Mouse (Mus musculus): ENCODE data around the gene Frmd4b. TPM values are rescaled to one million over a fixed set of nuclear protein-coding genes. Genes with fewer than 3 reads are reported as not detected.
A peak's percentile ranks its signal among the peaks of the same experiment; 100 is the strongest.
"Not testable (repeated sequence)": the region's sequence is repeated elsewhere in the genome, so short reads cannot be mapped to it uniquely, and the experiment has no call there.

The Frmd4b gene
- total RNA-seq, 2 experiments from 2014 or later: 5.8 to 9.8 TPM

DNA sequence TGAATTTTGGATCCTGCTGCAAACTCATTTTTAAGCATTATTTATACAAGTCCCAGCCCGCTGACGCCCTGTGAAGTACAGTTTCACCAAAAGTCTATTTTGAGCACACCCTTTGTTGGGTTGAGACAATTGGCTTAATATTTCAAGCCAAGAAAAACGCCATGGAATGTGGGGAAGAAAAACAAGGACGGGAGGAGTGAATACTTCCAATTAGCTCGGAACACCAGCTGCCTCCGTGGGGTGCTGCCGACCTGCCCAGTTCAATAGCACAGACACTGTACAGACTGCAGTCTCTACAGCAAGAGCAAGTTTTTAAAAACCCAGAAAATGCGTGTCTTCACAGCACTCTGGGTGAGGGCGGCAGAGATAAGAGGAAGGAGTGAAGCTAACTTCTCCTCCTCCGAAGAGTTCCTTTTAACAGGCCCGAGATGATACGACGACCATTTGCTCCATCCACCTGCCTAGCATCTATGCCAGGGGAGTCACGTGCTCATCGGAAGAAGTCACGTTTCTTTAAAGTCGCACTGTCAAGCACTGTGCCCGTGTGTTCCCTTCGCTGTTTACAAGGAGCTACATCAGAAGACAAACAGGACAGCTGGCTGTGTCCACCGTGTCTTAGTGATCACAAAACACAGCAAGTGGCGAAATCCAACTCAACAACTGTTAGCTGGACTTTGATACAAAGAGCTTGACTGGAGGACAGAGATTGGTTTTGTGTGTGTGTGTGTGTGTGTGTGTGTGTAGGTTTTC is 326.0 kb downstream of the Frmd4b start:
- no peak for DNase-seq

DNA sequence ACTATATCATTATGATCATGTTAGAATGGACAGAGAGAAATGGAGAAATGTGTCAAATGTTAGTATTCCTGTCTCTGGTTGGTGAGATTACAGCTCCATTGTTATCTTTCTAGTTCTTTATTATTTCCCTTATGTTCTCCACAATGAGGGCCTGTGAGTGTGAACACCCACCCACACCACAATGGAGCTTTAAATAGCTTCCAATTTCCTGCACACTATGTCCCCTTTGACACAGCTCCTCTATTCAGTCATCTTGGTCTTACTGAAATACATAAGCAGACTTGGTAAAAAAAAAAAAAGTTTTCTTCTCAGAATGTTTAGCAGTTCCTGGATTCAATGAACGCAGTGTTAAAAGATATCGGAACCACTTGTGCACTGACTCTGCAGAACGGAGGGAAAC is 326.7 kb downstream of the Frmd4b start:
- no peak for DNase-seq

DNA sequence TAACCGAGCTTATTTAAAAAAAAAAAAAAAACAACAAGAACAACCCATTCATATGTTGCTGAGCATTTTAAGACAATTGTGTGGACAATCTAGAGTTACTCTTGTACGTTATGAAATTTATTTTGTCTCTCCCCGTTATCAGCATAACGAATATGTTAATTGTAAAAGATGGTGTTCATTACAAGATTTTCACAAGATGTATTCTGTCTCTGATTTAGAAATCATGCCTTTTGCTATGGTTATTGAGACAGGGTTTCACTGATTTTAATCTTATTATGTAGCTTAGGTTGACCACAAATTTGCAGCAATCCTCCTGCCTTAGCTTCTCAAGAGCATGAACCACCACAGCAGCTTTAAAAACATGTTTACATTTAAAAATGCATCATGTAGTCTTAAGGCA is 327.5 kb downstream of the Frmd4b start:
- DNase-seq: no peak

DNA sequence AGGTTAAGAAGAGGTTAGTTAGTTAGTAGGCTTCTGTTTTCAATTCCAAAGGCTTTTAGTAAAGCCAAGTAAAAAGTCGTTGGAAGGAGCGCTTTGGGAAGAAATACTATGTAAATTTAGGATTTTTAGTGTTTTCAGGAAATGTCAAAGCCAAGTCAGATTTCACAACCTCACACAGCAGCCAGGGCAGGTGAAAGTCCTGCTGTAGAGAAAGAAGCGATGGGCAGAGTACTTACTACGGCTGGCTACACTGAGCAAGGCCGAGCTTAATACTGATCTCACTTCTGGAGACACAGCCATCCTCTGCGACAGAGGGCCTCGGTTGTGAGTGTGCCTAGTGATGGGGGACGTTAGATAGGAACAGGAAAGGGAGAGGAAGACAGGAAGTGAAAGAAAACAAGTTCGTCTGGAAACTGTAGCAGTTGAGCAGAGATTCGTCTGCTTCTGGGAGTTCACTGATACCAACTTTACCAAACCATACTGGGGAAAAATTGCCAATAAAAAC is 328.0 kb downstream of the Frmd4b start:
- DNase-seq: no peak

DNA sequence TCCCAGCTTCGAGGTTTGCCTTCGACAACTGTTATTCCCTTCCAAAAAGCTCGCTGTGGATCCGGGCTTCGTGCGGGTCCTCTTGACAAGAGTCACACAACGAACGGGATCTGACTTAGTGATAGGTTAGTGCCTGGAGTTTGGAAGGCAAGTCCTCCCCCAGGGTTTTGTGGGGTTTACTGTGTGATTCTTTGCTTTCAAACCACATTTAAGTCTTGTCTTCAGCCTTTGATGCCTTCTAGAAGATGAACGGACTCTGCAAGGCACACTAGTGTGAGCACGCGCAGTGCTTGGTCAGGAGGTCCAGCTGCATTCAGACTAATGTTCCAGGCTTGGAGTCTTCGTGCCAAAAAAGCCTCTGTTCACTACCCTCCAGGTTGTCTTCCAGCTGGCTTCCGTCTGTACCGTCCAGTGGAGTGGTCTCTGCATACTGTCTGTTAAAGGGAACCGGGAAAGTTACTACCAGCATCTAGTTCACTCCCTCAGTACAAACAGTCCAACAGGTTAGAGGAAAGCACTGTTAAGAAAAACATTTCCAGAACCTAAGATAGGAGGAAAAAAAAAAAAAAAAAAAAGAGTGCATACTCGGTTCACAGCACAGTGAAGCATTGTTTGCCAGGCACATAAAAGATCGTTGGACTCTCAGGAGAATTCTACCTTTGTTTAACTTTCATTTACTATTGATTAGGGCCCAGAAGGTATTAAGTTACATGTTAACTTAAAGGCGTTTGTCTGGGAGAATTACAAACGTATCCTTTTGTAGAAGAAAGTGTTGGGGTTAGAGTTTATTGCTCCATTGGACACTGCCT is 329.1 kb downstream of the Frmd4b start:
- DNase-seq: no peak

DNA sequence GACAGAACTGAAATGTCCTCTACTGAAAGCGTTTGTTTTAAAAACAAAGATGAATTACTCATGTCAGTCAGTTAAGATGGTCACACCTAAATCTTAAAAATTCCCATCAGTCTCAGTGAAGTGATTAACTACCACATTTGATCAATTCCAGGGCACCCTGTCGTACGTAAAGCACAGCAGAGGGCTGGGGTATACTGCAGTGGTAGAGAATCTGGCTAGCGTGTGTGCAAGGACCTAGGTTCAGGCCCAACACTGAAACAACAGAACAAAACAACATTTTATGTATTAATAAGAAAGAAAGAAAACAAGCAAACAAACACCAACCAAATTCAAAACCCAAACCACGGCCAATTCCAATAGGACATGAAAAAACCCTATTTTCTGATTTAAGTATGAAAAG is 331.0 kb downstream of the Frmd4b start:
- no peak for DNase-seq

DNA sequence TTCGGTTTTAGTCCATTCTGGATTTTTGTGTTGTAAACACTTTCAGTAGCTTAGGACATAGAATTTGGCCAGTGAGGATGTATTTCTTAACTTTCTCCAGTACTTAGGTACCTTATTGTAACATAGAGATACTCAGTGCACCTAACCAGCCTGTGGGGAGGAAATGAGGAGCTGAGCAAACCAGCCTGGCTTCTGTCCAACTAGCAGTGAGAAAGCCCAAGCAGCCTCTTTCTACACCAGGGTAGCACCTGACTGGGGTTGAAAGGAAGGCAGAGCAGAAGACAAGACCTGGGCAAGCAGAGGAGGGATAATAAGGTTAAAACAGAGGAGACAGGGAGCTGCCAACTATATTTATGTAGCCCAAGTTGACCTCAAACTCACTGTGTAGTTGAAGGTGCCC is 333.7 kb downstream of the Frmd4b start:
- no peak for DNase-seq

DNA sequence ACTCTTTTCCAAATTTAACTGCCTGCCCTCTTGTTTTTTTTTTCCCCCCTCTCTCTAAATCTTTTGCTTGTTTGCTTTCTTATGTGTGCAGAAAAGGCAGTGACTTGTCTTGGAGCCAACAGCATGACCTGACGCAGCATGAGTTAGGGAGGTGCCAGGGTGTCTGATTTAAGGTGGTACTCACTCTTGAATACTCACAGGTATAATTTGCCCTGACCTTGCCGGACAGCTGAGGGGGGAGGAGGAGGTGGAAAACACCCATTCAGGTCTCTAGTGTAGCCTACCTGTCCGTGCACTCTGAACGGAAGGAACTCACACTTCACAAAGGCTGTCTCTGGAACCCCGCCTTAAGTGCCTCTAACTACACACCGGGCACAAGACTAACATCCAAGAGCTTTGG is 338.5 kb downstream of the Frmd4b start:
- DNase-seq: no peak

DNA sequence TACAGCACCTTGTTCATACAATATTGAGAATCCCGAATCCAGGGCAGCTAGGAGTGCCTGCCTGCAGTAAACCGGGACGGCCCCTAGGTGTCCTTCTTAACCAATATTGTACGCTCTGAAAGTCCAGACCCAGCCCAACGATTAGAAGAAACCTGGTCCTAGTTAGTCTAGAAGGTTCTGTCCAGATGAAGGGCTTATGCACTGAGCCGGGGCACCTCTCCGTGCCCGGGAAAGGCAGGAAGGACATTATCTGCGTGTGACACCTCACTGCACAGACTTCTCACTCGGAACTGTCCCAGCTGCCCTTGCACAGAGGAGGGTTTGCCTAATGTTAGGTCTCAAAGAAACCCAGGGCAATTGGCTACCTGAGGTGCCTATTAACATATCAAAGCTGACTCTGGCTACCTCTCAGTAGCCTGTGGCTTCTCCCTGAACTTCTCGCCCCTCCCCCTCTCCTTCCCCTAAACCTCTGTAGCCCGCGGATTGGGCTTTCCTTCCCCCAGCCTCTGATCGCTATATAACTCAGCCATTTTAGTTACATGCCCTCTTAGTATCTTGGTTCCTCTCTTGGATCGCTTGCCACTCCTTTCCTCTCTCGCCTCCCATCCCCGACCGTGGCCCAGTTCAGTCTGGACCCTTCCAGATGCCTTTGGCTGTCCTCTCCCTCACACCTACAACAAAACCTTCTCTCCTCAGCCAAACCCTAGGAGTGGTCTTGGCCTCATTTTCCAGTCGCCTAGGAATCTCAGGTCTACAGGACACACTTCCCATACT is 339.1 kb downstream of the Frmd4b start:
- peak; percentile 64 for DNase-seq

DNA sequence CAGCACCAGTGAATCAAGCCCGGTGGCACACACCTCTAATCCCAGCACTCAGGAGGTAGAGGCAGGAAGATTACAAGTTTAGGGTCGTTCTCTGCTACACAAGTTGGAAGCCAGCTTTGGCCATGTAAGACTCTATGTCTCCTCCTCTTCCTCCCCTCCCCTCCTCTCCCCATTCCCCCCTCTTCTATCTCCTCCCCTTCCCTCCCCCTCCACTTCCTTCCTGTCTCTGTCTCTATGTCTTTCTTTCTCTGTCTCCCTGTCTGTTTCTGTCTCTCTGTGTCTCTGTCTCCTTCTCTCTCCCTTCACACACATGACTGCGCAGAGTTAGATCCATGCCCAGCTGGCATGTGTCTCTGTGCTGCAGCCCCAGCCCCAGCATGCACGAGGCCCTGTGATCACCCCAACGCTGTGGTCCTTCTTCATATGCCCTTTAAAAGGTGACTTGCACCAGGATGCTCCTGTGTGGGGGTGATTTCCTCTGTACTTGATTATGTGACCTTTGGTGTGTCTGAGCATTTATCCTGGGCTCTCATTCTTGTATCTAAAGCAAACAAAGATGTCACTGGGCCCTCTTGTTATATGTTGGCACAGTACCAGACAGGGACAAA is 340.3 kb downstream of the Frmd4b start:
- DNase-seq: no peak

DNA sequence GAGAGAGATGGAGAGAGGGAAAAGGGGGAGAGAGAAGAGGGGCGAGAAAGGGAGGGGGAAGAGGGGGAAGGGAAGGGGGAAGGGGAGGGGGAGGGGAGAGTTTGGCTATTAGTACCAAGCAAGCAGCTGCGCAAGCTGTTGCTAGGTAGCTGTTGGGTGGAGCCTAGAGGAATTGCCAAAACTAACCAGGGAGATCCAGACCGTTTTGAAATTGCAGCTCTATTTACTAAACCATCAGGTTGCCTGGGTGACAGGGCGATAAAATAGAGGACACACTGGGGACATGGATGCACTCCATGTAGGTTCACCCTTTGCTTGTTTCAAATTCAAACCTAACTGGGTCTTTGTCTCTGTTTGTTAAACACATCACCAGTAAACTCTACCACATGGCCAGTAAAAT is 341.0 kb downstream of the Frmd4b start:
- DNase-seq: peak; percentile 56

DNA sequence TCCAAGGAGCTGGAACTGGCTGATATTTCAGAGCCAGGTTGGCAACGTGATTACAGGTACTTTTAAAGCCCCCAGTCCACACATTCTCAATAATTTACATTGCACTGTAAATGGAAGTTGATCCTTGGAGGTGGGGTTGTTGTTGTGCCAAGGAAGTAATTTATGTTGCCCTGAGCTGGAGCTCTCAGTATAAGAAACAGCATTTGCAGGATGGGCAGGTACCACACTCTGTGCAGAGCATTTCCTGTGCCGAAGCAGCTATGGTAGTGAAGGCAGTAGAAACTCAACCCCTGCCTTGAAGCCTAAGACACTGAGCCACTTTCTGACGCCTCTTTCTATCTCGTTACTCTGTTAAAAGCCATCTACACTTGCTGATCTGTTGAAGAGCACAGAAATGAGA is 341.6 kb downstream of the Frmd4b start:
- DNase-seq: no peak

DNA sequence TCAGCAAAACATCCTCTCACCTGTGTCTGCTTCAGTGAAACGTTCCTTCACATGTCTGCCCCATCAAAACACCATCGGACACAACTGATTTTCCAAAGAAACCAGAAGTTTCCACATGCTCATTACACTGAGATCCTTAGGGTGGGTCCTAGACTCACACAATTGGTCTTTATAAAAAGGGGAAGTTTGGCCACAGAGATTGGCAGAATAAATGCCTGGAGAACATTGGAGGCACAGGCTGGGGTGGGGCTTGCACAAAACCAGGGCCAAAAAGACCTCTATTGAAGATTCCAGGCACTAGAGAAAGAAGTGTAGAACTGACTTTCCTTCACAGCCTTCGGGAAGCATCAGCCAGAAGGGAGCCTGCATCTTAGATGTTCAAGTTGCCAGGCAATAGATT is 343.6 kb downstream of the Frmd4b start:
- no peak for DNase-seq

DNA sequence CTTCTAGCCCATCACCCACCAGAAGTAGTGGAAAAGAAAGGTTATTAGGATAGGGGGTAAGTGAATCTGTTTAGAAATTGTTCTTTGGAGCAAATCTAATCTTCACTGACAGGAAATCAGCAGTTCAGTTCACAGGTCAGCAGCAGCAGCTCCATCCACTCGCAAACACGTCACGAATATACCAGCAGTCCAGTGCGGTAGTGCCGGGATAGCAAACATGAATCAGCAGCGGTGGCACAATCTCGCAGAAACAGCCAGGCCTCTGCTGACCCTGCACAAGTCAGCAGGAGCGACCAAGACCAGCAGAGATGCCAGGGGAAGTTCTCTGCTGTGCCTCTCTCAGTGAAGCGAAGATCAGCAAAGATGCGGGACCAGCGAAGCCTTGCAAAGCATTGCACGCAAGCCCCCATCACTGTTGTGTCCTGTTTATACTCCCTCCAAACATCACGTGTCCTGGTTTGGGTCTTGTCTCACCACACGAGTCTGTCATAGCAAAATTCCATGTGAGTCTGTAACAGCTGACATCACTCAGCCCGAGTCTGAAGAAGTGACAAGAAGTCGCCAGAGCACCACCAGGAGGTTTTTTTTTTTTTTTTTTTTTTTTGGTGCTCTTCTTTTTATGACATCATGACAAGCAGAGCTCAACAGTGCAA is 344.2 kb downstream of the Frmd4b start:
- no peak for DNase-seq

DNA sequence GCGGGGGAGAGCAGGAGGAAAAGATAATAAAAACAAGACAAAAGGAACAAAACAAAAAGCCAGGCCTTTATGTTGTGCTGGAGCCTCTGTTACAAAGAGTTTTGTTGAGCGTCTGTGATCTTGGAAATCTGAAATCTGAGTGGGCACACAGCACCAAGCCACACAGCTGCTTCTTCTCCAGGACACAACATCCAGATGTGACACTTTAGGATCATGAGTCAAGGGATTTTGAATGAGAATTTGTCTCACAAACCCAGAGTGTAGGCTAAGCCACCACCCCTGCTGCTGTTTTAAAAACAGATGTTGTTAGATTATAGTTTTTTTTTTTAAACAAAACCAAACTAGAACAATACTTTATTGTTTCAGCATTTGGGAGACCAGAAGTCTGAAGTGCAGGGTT is 345.0 kb downstream of the Frmd4b start:
- DNase-seq: no peak

DNA sequence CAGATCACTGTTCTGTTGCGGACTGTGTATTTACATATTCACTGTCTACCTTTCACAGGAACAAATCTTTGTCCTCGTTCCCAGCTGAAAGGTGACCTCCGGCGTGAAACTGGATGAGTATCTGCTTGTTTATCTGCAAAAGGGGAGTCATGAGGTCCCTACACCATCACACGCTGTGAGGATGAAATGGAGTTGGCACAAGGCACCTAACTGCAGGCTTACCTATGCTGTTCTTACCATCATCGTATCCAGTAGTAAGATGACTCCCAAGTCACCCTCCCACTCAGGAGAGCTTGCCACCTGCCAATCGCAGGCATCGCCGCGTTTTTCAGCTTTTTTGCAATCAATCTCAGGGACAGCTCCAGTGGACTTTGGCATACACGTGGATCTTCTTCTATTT is 347.7 kb downstream of the Frmd4b start:
- no peak for DNase-seq

DNA sequence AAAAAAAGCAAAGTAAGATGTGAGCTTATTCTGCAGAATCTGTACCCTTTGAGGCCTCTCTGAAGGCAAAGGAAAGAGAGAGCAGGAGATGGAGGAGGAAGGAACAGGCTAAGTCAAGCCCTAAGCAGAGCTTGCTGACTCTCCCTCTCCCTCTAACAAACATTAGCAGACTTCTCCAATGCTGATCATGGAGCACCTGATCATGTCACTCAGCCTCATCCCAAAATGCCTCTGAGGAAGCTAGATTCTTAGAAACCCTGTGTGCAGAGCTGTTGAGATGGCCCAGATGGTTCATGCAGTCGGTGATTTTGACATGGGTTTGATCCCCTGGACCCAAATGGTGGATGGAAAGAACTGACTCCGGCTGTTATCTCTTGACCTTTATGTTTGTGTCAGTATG is 350.2 kb downstream of the Frmd4b start:
- no peak for DNase-seq

DNA sequence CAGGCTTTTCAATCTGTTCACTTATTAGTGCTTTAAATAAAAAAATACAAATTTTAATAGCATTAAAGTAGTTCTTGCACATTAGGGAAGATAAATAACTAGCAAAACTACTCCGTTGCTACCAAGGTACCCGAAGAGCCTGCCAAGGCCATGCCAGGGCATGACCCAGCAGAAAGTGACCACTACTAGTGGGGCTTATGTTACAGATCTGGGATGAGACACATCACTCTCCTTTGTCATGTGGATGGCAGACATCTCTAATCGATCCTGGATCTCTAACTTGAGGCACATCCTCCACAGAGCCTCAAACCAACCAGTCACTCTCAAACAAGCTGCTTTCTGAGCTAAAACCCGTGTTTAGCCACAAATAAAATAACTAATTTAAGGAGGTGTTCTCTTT is 350.7 kb downstream of the Frmd4b start:
- DNase-seq: peak; percentile 19

DNA sequence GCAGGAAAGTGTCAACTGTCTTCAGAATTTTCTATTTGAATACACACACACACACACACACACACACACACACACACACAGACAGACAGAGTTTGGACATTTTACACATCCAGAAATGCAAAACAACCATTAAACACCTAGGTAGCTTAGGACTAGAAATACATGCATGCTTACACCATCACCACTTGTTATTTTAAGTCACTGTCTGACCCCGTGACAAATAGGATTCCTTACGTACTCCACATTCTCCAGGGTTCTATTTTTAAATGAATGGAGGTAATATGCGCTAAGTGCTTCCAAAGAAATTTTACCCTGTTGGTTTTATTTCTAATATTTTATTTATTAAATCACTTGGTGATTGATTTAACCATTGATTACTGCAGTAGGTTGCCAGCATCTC is 351.6 kb downstream of the Frmd4b start:
- no peak for DNase-seq

DNA sequence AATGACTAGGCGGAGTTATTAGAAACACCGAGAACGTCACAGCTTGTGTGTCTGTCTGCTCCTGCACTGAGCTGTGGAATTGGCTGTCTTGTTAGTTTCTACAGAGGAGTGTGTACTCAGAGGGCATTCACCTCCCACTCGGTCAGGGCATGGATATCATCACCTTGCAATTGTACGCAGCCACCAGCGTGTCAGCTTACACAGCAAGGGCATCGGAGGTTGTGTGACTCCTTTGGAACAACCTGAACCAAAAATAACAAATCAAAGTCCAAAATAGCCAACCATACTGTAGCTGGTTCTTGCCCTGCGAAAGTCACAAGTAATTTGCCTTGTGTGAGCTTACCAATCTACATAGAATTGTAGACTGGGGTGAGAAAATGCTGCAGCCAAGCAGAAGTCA is 352.1 kb downstream of the Frmd4b start:
- peak; percentile 25 for DNase-seq

DNA sequence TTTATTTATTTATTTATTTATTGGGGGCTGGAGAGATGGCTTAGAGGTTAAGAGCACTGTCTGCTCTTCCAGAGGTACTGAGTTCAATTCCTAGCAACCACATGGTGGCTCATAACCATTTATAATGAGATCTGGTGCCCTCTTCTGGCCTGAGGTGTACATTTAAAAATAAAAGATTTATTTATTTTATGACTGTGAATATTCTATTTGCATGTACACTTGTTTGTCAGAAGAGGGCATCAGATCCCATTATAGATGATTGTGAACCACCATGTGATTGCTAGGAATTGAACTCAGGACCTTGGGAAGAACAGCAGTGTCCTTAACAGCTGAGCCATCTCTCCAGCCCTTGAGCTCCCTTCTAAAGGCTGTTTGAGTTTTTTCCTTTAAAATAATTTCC is 353.6 kb downstream of the Frmd4b start:
- DNase-seq: not testable (repeated sequence)

DNA sequence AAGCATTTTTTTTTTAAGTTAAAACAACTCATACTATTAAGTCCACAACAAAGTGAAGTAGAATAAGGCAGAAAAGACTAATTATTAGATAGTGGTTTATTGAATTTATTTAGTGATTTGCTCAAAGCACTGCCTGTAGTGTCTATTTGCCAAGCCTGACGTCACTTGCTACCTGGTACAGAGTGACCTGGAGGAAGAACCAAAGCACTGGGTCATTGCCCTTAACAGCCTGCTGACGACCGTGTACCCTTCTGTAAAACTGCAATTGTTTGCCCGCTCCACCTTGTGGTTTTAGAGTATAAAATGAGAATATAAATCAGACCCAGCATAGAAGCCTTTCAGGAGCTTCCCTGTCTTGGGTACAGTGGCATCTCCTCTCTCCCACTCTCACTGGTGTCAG is 355.1 kb downstream of the Frmd4b start:
- DNase-seq: no peak
